Mouse (Mus musculus) cerebellum, postnatal 10 days (tissue): ENCODE results near the gene Olfr470.
"Not testable (repeated sequence)": the region's sequence is repeated elsewhere in the genome, so short reads cannot be mapped to it uniquely, and the experiment has no call there.

Experiments used
- DNase-seq, 2 experiments: peaks; one replicate each; pipeline ENCODE4 v3.0.0; 2021; ENCODE audit warnings: mixed read lengths in 2 of 2

Gene Olfr470

DNA sequence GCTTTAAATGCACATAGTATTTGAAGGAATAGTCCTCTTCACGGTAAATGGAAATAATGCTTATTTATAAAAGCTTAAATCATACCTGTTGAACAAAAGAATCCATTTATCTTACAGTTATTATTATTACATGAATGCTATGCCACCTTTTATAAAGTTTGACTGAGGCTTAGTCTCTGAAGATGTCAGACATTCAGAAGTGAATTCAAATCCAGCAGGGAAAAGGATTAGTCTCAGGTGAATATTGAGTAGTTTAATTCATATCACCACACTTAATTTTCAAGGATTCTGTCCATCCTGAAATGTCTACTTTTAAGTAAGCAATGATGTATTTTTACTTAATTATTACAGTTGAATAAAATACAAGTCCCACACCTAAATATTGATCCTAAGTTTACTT, at the start of gene Olfr470:
Olfr470 (minus strand) TSS at position 101 of the 400 bp plus-strand sequence.
- not testable (repeated sequence) for DNase-seq

DNA sequence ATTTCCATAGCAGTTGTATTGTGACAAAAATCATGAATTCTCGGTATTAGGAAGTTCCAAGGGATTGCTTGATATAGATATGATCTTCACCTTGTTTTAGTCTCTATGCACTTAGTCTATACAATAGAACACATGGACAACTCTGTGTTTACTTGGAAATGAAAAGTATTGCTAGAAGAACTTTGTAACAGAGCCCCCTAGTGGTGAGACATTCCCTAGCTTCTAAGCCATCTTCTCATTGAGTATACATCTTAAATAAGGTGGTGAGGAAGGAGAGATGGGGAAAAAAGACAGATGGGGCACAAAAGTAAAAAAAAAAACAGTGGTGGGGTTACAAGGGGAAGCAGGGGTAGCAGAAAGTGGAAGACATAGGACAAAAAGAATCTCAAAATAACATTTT, 5.6 kb downstream of the Olfr470 start:
- DNase-seq, result peak; percentile 9 to 23

DNA sequence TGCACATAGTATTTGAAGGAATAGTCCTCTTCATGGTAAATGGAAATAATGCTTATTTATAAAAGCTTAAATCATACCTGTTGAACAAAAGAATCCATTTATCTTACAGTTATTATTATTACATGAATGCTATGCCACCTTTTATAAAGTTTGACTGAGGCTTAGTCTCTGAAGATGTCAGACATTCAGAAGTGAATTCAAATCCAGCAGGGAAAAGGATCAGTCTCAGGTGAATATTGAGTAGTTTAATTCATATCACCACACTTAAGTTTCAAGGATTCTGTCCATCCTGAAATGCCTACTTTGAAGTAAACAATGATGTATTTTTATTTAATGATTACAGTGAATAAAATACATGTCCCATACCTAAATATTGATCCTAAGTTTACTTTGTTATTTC, 21.8 kb downstream of the Olfr470 start, which contains the start of gene Olfr469:
Olfr469 (minus strand) TSS at position 101 of the 400 bp plus-strand sequence.
- not testable (repeated sequence) for DNase-seq

DNA sequence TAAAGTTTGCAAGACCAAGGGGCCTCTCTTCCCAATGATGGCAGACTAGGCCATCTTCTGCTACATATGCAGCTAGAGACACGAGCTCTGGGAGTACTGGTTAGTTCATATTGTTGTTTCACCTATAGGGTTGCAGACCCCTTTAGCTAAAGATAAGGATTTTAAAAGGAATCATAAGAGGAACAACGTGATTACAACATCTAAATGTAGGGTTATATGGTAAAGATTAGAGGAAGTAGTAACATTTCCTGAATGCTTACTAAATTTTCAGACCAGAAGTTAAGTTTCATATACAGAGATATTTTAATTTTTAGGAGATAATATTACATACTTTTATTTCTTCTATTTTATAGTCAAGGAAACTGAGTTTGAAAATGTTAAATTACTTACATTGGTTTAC, 23.4 kb downstream of the Olfr470 start:
- DNase-seq, result not testable (repeated sequence)

DNA sequence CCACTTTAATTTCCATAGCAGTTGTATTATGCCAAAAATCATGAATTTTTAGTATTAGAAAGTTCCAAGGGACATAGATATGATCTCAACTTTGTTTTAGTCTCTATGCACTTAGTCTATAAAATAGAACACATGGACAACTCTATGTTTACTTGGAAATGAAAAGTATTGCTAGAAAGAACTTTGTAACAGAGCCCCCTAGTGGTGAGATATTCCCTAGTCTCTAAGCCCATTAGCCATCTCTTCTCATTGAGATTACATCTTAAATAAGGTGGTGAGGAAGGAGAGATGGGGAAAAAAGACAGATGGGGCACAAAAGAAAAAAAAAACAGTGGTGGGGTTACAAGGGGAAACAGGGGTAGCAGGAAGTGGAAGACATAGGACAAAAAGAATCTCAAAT, 27.8 kb downstream of the Olfr470 start:
- DNase-seq, result peak; percentile 1 to 32

DNA sequence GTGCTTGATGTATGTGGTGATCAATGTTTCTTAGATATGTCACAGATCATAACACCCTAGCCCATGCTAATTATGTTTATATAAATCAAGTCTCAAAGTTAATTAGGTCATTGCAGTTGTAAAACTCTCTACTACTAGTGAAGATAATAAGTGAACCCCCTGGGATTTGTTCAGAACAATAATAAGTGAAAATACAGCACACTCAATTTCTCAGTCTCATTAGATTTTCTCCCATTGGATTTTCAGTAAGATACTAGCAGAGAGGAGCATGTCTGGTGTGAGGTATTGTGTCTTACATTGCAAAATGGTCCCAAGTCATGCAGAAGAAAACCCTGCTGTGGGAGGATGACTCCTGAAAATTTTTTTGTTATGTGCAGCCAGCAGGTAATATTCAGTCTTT, 35.3 kb downstream of the Olfr470 start, which contains the start of gene Olfr467:
Olfr467 (plus strand) TSS at position 301 of the 400 bp plus-strand sequence.
- DNase-seq, result no peak

DNA sequence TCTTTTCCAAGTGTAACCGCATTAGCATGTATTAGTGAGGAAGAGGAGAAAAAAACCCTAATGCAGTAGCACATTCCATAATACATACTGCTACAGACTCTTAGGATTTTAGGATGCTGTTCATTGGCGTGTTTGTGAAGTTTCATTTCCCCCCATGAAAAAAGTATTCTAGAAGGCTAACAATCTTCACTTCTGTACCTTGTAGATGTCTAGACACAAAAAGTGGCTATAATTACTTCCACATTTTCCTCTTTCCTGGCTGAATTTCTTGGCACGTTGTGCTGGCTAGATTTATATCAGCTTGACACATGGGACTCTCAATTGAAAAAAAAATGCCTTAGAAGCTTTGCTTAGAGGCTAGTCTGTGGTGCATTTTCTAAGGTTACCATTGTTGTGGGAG, 45.2 kb downstream of the Olfr470 start:
- no peak for DNase-seq

DNA sequence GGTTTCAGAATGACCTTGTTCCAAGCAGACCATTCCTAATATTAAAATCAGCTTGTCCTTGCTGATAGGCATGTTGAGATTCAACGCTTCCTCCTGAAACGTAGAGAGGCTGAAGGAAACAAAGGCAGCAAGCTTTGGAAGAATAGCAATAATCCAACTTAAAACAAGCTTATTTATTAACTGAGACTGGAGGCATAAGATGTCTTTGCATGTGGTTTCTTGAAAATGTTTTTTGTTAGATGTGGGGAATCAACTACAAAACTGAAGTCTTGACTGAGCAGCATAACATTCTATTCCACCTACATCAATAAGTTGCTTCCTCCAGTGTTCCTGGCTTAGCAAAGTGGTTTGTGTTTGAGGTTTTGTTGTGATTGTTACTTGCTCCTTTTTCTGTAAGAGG, 46.2 kb downstream of the Olfr470 start, which contains the start of gene Ovch2:
Ovch2 (minus strand) TSS at position 101 of the 400 bp plus-strand sequence.
- DNase-seq, result no peak

DNA sequence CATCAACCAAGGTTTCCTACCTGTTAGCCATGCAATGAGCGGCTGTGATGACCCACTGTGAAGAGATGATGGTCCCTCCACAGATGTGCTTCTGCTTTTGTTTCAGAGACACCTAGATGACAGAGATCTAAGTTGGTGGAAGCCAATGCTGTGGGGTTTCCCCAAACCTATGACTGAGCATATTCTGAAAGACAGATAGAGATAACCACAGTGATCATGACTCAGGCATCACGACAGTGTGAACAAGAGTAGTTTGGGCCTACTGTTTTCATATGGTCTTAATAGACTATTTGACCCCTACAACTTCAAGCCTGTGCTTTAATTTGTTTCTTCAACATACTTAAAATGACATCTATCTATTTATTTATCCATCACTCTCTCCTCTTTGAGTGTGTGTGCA, 50.8 kb downstream of the Olfr470 start:
- no peak for DNase-seq
